Mouse (Mus musculus): ENCODE measurements around the gene Atp10a. TPM values are rescaled to one million over a fixed set of nuclear protein-coding genes. Genes with fewer than 3 reads are reported as not detected.
A peak's percentile ranks its signal among the peaks of the same experiment; 100 is the strongest.
"Not testable (repeated sequence)": the region's sequence is repeated elsewhere in the genome, so short reads cannot be mapped to it uniquely, and the experiment has no call there.

Atp10a gene
- total RNA-seq, 2 experiments from 2014 or later: 6.6 to 8.8 TPM

- no peak for DNase-seq (ENCODE audit: low spot score in 2 of 2)
Measured at GRCm38 (mm10) chr7:58786986-58787385, 131.0 kb downstream of the Atp10a start.

GRCm38 (mm10) chr7:58787585-58787984 is 131.6 kb downstream of the Atp10a start:
- DNase-seq (ENCODE audit: low spot score in 2 of 2): no peak

GRCm38 (mm10) chr7:58788424-58789261 is 132.7 kb downstream of the Atp10a start:
- DNase-seq (ENCODE audit: low spot score in 2 of 2): no peak

- DNase-seq (ENCODE audit: low spot score in 2 of 2): no peak
Measured at GRCm38 (mm10) chr7:58797281-58797680, 141.3 kb downstream of the Atp10a start.

- peak; percentile 8 to 17 for DNase-seq (ENCODE audit: low spot score in 2 of 2)
Measured at GRCm38 (mm10) chr7:58800916-58801315, 144.9 kb downstream of the Atp10a start.

- DNase-seq (ENCODE audit: low spot score in 2 of 2): no peak
Measured at GRCm38 (mm10) chr7:58801791-58802190, 145.8 kb downstream of the Atp10a start.

- DNase-seq (ENCODE audit: low spot score in 2 of 2): peak in 1 of 2 experiments; percentile 29
Measured at GRCm38 (mm10) chr7:58822147-58822681, 166.2 kb downstream of the Atp10a start.

GRCm38 (mm10) chr7:58824686-58825085 is 168.7 kb downstream of the Atp10a start:
- no peak for DNase-seq (ENCODE audit: low spot score in 2 of 2)

GRCm38 (mm10) chr7:58829111-58829510 is 173.1 kb downstream of the Atp10a start:
- DNase-seq (ENCODE audit: low spot score in 2 of 2): no peak

GRCm38 (mm10) chr7:58836855-58837606 is 181.1 kb downstream of the Atp10a start:
- DNase-seq (ENCODE audit: low spot score in 2 of 2): not testable (repeated sequence)

- DNase-seq (ENCODE audit: low spot score in 2 of 2): no peak
Measured at GRCm38 (mm10) chr7:58840367-58840766, 184.4 kb downstream of the Atp10a start.

GRCm38 (mm10) chr7:58841066-58841465 is 185.1 kb downstream of the Atp10a start:
- no peak for DNase-seq (ENCODE audit: low spot score in 2 of 2)

- DNase-seq (ENCODE audit: low spot score in 2 of 2): peak in 1 of 2 experiments; percentile 14
Measured at GRCm38 (mm10) chr7:58842818-58843217, 186.9 kb downstream of the Atp10a start.

GRCm38 (mm10) chr7:58843767-58844445 is 187.9 kb downstream of the Atp10a start:
- DNase-seq (ENCODE audit: low spot score in 2 of 2): peak; percentile 86 to 90

GRCm38 (mm10) chr7:58844449-58844848 is 188.5 kb downstream of the Atp10a start:
- no peak for DNase-seq (ENCODE audit: low spot score in 2 of 2)

GRCm38 (mm10) chr7:58858921-58859320 is 203.0 kb downstream of the Atp10a start:
- DNase-seq (ENCODE audit: low spot score in 2 of 2): no peak

- no peak for DNase-seq (ENCODE audit: low spot score in 2 of 2)
Measured at GRCm38 (mm10) chr7:58863174-58863573, 207.2 kb downstream of the Atp10a start.

GRCm38 (mm10) chr7:58866865-58867614 is 211.1 kb downstream of the Atp10a start:
- DNase-seq (ENCODE audit: low spot score in 2 of 2): no peak

GRCm38 (mm10) chr7:58870661-58871060 is 214.7 kb downstream of the Atp10a start:
- no peak for DNase-seq (ENCODE audit: low spot score in 2 of 2)

GRCm38 (mm10) chr7:58873676-58874075 is 217.7 kb downstream of the Atp10a start:
- no peak for DNase-seq (ENCODE audit: low spot score in 2 of 2)
